Mouse (Mus musculus) layer of hippocampus, adult 6 months (tissue): ENCODE measurements around the gene Syce1. TPM values are rescaled to one million over a fixed set of nuclear protein-coding genes. Genes with fewer than 3 reads are reported as not detected.

Experiments used
- long read RNA-seq, 2 experiments: library from polyadenylated mRNA; unstranded; transcript quantifications; one replicate each; pipeline ENCODE4 v2.0.0; 2019 to 2020
- polyA plus RNA-seq: library from polyadenylated mRNA; unstranded; fragments of <200 nt; fragmentation: Nextera tagmentation; gene quantifications from 2 replicates; pipeline ENCODE4 v1.2.3, GENCODE M21; 2021

Gene Syce1
- polyA plus RNA-seq, result 0.24 and 0.28 TPM in 2 replicates
- long read RNA-seq, experiment 1, result 0 reads
- long read RNA-seq, experiment 2, result 0 reads

GRCm38 (mm10) chr7:140787406-140788052 is at the start of gene Syce1:
Gene Syce1, minus strand, starts transcription at chr7:140787852.

DNA sequence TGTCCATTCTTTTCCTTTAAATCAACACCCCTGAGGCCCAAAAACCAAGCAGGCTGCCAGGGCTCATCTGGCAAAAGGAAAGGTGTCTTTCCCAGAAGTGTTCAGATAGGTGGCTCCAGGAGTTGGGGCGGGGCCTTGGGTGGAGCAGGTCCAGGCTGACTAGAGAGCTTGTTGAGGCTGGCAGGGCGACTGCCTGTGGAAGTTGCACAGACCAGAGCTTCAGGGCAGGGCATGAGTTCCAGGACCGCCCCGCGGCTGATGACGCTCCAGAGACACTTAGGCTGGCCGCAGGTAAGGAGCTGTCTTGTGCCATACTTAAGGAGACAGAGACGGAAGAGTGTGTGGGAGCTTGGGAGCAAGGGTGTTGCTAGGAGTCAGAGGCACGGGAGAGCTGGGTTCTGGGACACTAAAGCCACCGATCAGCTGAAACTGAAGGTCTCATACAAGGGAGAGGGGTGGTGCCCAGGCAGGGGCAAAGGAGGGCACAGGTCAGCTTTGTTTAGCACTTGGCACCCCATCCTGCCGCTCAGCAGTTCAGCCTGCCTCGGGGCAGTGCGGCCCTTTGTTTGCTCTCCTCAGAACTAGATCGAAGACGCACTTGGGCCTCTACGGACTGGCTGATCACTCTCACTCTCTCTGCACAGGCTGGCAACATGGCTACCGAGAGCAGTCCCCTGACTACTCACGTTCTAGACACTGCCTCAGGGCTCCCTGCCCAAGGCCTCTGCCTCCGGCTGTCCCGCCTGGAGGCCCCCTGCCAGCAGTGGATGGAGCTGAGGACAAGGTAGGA is 47.5 kb upstream of the Syce1 start, which contains the start of gene Urah:
Gene Urah, plus strand, starts transcription at position 51 of the 790 bp plus-strand sequence.

GRCm38 (mm10) chr7:140821653-140822329 is 34.1 kb upstream of the Syce1 start, which contains the start of gene Zfp941:
Gene Zfp941, minus strand, starts transcription at chr7:140822178.

GRCm38 (mm10) chr7:140763447-140764020 is 24.1 kb downstream of the Syce1 start, which contains the start of gene Cyp2e1:
Gene Cyp2e1, plus strand, starts transcription at chr7:140763739.

Other genes starting within 250 kb of the Syce1 start
- not detected in 2 replicates for gene Olfr538, start 220.0 kb downstream of the Syce1 start, polyA plus RNA-seq
- gene Olfr46, start 186.6 kb downstream of the Syce1 start, polyA plus RNA-seq, result 0.03 and 0.09 TPM in 2 replicates
- not detected in 2 replicates for gene Olfr61, start 158.9 kb downstream of the Syce1 start, polyA plus RNA-seq
- gene Olfr53, start 141.4 kb downstream of the Syce1 start, polyA plus RNA-seq, result 0.10 and 0.18 TPM in 2 replicates
- gene Olfr539, start 127.9 kb downstream of the Syce1 start, polyA plus RNA-seq, result 0.18 and 0.30 TPM in 2 replicates
- gene Olfr45, start 105.9 kb downstream of the Syce1 start, polyA plus RNA-seq, result not detected in 2 replicates
- not detected in 2 replicates for gene Olfr541, start 90.6 kb downstream of the Syce1 start, polyA plus RNA-seq
- gene Cyp2e1, start 24.1 kb downstream of the Syce1 start, polyA plus RNA-seq, result 0.65 and 1.8 TPM in 2 replicates
- 7.7 and 10.6 TPM in 2 replicates for gene Zfp941, start 34.3 kb upstream of the Syce1 start, polyA plus RNA-seq
- 2.4 and 3.5 TPM in 2 replicates for gene Urah, start 47.2 kb upstream of the Syce1 start, polyA plus RNA-seq
- 0.82 TPM in 1 of 2 replicates, not detected in the other for gene Scgb1c1, start 57.7 kb upstream of the Syce1 start, polyA plus RNA-seq
- not detected in 2 replicates for gene Odf3, start 60.0 kb upstream of the Syce1 start, polyA plus RNA-seq
- 3.0 TPM in 1 of 2 replicates, not detected in the other for gene Gm45785, start 68.5 kb upstream of the Syce1 start, polyA plus RNA-seq
- 52.9 and 59.6 TPM in 2 replicates for gene Ric8a, start 69.1 kb upstream of the Syce1 start, polyA plus RNA-seq
- 72.6 and 88.5 TPM in 2 replicates for gene Bet1l, start 69.7 kb upstream of the Syce1 start, polyA plus RNA-seq
- 96.9 and 105 TPM in 2 replicates for gene Psmd13, start 94.1 kb upstream of the Syce1 start, polyA plus RNA-seq
- 114 and 117 TPM in 2 replicates for gene Sirt3, start 94.5 kb upstream of the Syce1 start, polyA plus RNA-seq
- 2.6 and 126 TPM in 2 replicates for gene Cox8b, start 112.6 kb upstream of the Syce1 start, polyA plus RNA-seq
- gene Nlrp6, start 133.1 kb upstream of the Syce1 start, polyA plus RNA-seq, result 0.16 and 0.31 TPM in 2 replicates
- gene Pgghg, start 153.5 kb upstream of the Syce1 start, polyA plus RNA-seq, result 1.6 and 2.2 TPM in 2 replicates
- gene Ifitm5, start 162.4 kb upstream of the Syce1 start, polyA plus RNA-seq, result not detected in 2 replicates
- not detected in 2 replicates for gene Gm45717, start 168.1 kb upstream of the Syce1 start, polyA plus RNA-seq
- gene Ifitm2, start 168.1 kb upstream of the Syce1 start, polyA plus RNA-seq, result 51.2 and 53.5 TPM in 2 replicates
- gene Ifitm1, start 179.4 kb upstream of the Syce1 start, polyA plus RNA-seq, result 4.4 and 5.5 TPM in 2 replicates
- gene Ifitm3, start 222.9 kb upstream of the Syce1 start, polyA plus RNA-seq, result 59.4 and 78.8 TPM in 2 replicates
- gene Ifitm6, start 230.1 kb upstream of the Syce1 start, polyA plus RNA-seq, result 0.31 TPM in 1 of 2 replicates, not detected in the other
- gene Gm17387, start 241.3 kb upstream of the Syce1 start, polyA plus RNA-seq, result not detected in 2 replicates